Mouse (Mus musculus) liver, adult 2 months (tissue): ENCODE results near the gene Hecw2.

ENCODE experiments used
- CTCF ChIP-seq: fragments of 200-500 bp; IDR thresholded peaks from 2 replicates; pipeline ENCODE4 v1.5.1; 2011; ENCODE audit warnings: low read depth, low read length, control low read depth
- POLR2A ChIP-seq: fragments of 200-500 bp; IDR thresholded peaks from 2 replicates; pipeline ENCODE4 v1.6.1; 2011; ENCODE audit warnings: low read length, control low read depth; ENCODE audit not compliant: insufficient read depth; ENCODE audit errors: extremely low read depth

DNA sequence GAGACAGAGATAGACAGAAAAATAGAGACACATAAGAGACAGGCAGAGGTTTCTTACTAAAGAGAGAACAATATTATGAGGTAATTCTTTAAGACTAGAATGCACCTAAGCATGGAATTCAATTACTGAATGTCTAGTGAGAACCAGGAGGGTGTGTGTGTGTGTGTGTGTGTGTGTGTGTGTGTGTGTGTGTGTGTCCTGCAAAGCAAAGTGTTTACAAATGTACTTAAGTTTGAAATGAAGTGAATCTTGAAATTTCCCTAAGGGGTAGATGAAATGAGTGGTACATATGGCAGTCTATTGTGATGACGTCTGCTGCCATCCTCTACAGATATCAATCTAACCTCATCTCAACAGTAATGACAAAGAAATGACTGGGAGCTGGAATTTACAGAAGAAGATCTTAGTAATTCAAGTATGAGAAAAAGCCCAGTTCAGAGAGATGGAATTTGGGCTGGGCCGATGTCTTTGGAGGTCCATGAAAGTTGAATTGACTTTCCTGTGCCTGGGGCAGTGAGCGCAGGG lies 342.8 kb downstream of the Hecw2 start:
- TF ChIP-seq CTCF (no peak), POLR2A (no peak)
